Mouse (Mus musculus): ENCODE results near the gene Kcnk3. TPM values are rescaled to one million over a fixed set of nuclear protein-coding genes. Genes with fewer than 3 reads are reported as not detected.

The Kcnk3 gene
- polyA plus RNA-seq, 1 experiment from 2014 or later, result 0.26 TPM

- no peak for TF ChIP-seq CTCF (IDR thresholded peaks at IDR 0.05; ENCODE audit: low read depth)
- TF ChIP-seq EP300 (IDR thresholded peaks at IDR 0.05; ENCODE audit: low read depth), result no peak
- 2% methylated on average over 3 of the region's 3 CpGs for WGBS (ENCODE audit: insufficient replicate concordance)
- H3K4me1 ChIP-seq (ENCODE audit: insufficient read depth), result peaks cover 22% of the 10 kb centered on the region
- peak overlapping the region; percentile 68 for H3K4me2 ChIP-seq (ENCODE audit: low read depth, low read length)
- peak overlapping the region; percentile 94 for H3K4me3 ChIP-seq (ENCODE audit: low read depth, low read length)
- peaks cover 37% of the 10 kb centered on the region for H3K36me3 ChIP-seq (replicated peaks; ENCODE audit: insufficient read depth, low read length)
- peak overlapping the region; percentile 95 for H3K27ac ChIP-seq (ENCODE audit: low read depth)
- H3K27me3 ChIP-seq (ENCODE audit: insufficient read depth, low read length), result no peaks in the 10 kb centered on the region
- ATAC-seq, result no peak
- no peaks in the 10 kb centered on the region for H3K9me3 ChIP-seq (ENCODE audit: low read length)
- no peak for DNase-seq
- H3K9ac ChIP-seq (replicated peaks), result peak overlapping the region; percentile 96
Measured at GRCm38 (mm10) chr5:30667686-30668085, 79.7 kb downstream of the Kcnk3 start.

GRCm38 (mm10) chr5:30668637-30669495 lies 80.9 kb downstream of the Kcnk3 start:
- H3K27ac ChIP-seq (ENCODE audit: low read depth), result no peak overlapping the region; the same call in 1 of the 2 replicates

GRCm38 (mm10) chr5:30669496-30669830 lies 81.5 kb downstream of the Kcnk3 start:
- Histone ChIP-seq H3K36me3 (replicated peaks; ENCODE audit: insufficient read depth, low read length) (peaks cover 54% of the 10 kb centered on the region), H3K27ac (ENCODE audit: low read depth) (no peak overlapping the region), H3K4me2 (ENCODE audit: low read depth, low read length) (peak overlapping the region; percentile 68), H3K27me3 (ENCODE audit: insufficient read depth, low read length) (no peaks in the 10 kb centered on the region), H3K9ac (replicated peaks) (no peak overlapping the region), H3K4me3 (ENCODE audit: low read depth, low read length) (peak overlapping the region; percentile 94; the same call in 1 of the 2 replicates), H3K9me3 (ENCODE audit: low read length) (no peaks in the 10 kb centered on the region), H3K4me1 (ENCODE audit: insufficient read depth) (peaks cover 22% of the 10 kb centered on the region)
- no peak for DNase-seq
- no peak for ATAC-seq
- WGBS (ENCODE audit: insufficient replicate concordance), result 57% methylated on average over 3 of the region's 3 CpGs
- TF ChIP-seq EP300 (IDR thresholded peaks at IDR 0.05; ENCODE audit: low read depth), result no peak
- TF ChIP-seq CTCF (IDR thresholded peaks at IDR 0.05; ENCODE audit: low read depth), result no peak

More at GRCm38 (mm10) chr5:30668637-30669495, 80.9 kb downstream of the Kcnk3 start:
- ATAC-seq, result no peak
- TF ChIP-seq CTCF (IDR thresholded peaks at IDR 0.05; ENCODE audit: low read depth) (peak; percentile 23; the same call in 1 of the 2 replicates), EP300 (IDR thresholded peaks at IDR 0.05; ENCODE audit: low read depth) (no peak)
- H3K9me3 ChIP-seq (ENCODE audit: low read length), result no peaks in the 10 kb centered on the region
- H3K27me3 ChIP-seq (ENCODE audit: insufficient read depth, low read length), result no peaks in the 10 kb centered on the region
- H3K4me3 ChIP-seq (ENCODE audit: low read depth, low read length), result peak overlapping the region; percentile 94
- peaks cover 48% of the 10 kb centered on the region for H3K36me3 ChIP-seq (replicated peaks; ENCODE audit: insufficient read depth, low read length)
- H3K4me1 ChIP-seq (ENCODE audit: insufficient read depth), result peaks cover 22% of the 10 kb centered on the region
- WGBS (ENCODE audit: insufficient replicate concordance), result 85% methylated on average over 9 of the region's 9 CpGs
- no peak for DNase-seq
- peak overlapping the region; percentile 41 for H3K9ac ChIP-seq (replicated peaks)
- H3K4me2 ChIP-seq (ENCODE audit: low read depth, low read length), result peak overlapping the region; percentile 68

- Histone ChIP-seq H3K4me2 (ENCODE audit: low read depth, low read length) (no peak overlapping the region), H3K9me3 (ENCODE audit: low read length) (no peaks in the 10 kb centered on the region), H3K36me3 (replicated peaks; ENCODE audit: insufficient read depth, low read length) (peaks cover 60% of the 10 kb centered on the region), H3K27ac (ENCODE audit: low read depth) (no peak overlapping the region), H3K4me3 (ENCODE audit: low read depth, low read length) (no peak overlapping the region), H3K9ac (replicated peaks) (no peak overlapping the region), H3K4me1 (ENCODE audit: insufficient read depth) (peaks cover 22% of the 10 kb centered on the region), H3K27me3 (ENCODE audit: insufficient read depth, low read length) (no peaks in the 10 kb centered on the region)
- WGBS (ENCODE audit: insufficient replicate concordance), result 77% methylated on average over 7 of the region's 7 CpGs
- TF ChIP-seq CTCF (IDR thresholded peaks at IDR 0.05; ENCODE audit: low read depth) (no peak), EP300 (IDR thresholded peaks at IDR 0.05; ENCODE audit: low read depth) (no peak)
- no peak for DNase-seq
- no peak for ATAC-seq
Measured at GRCm38 (mm10) chr5:30670091-30670490, 82.1 kb downstream of the Kcnk3 start.

- WGBS (ENCODE audit: insufficient replicate concordance), result 64% methylated on average over 7 of the region's 7 CpGs
- Histone ChIP-seq H3K4me1 (ENCODE audit: insufficient read depth) (peaks cover 6% of the 10 kb centered on the region), H3K4me3 (ENCODE audit: low read depth, low read length) (no peak overlapping the region), H3K4me2 (ENCODE audit: low read depth, low read length) (no peak overlapping the region), H3K9ac (replicated peaks) (no peak overlapping the region), H3K27me3 (ENCODE audit: insufficient read depth, low read length) (no peaks in the 10 kb centered on the region), H3K36me3 (replicated peaks; ENCODE audit: insufficient read depth, low read length) (peaks cover 72% of the 10 kb centered on the region), H3K27ac (ENCODE audit: low read depth) (peak overlapping the region; percentile 66), H3K9me3 (ENCODE audit: low read length) (no peaks in the 10 kb centered on the region)
- DNase-seq, result no peak
- TF ChIP-seq EP300 (IDR thresholded peaks at IDR 0.05; ENCODE audit: low read depth), result no peak
- no peak for TF ChIP-seq CTCF (IDR thresholded peaks at IDR 0.05; ENCODE audit: low read depth)
- ATAC-seq, result peak; percentile 80
Measured at GRCm38 (mm10) chr5:30674001-30674400, 86.0 kb downstream of the Kcnk3 start.

Small RNA genes within 50 kb of the gene (microRNA-seq; reads per million reads assigned to microRNA genes)
- not detected for gene Mir5625

Other genes with a start within 250 kb of the Kcnk3 start
- not detected in 2 replicates for gene Otof, start 126.2 kb upstream of the Kcnk3 start, polyA plus RNA-seq (2015; fragmentation: Nextera tagmentation; extraction: Ambion mirVana)
- gene 1700001C02Rik, start 122.1 kb upstream of the Kcnk3 start, polyA plus RNA-seq (2015; fragmentation: Nextera tagmentation; extraction: Ambion mirVana), result not detected in 2 replicates
- not detected in 2 replicates for gene Cib4, start 42.3 kb upstream of the Kcnk3 start, polyA plus RNA-seq (2015; fragmentation: Nextera tagmentation; extraction: Ambion mirVana)
- 13.8 and 14.2 TPM in 2 replicates for gene Slc35f6, start 59.8 kb downstream of the Kcnk3 start, polyA plus RNA-seq (2015; fragmentation: Nextera tagmentation; extraction: Ambion mirVana)
- 135 and 145 TPM in 2 replicates for gene Cenpa, start 78.6 kb downstream of the Kcnk3 start, polyA plus RNA-seq (2015; fragmentation: Nextera tagmentation; extraction: Ambion mirVana)
- 0.05 TPM in 1 of 2 replicates, not detected in the other for gene Dpysl5, start 123.4 kb downstream of the Kcnk3 start, polyA plus RNA-seq (2015; fragmentation: Nextera tagmentation; extraction: Ambion mirVana)
- gene Mapre3, start 226.5 kb downstream of the Kcnk3 start, polyA plus RNA-seq (2015; fragmentation: Nextera tagmentation; extraction: Ambion mirVana), result 7.4 and 8.0 TPM in 2 replicates

All from liver, postnatal 0 days (tissue).